Mouse (Mus musculus) cerebellum, postnatal 14 days (tissue): ENCODE measurements around the gene Phlda2.

ENCODE experiments used
- DNase-seq, 2 experiments: peaks; one replicate each; pipeline ENCODE4 v3.0.0; 2021; ENCODE audit warnings: mixed read lengths in 2 of 2

Phlda2 gene

GRCm38 (mm10) chr7:143461920-143462319, 41.0 kb downstream of the Phlda2 start:
- no peak for DNase-seq

- no peak for DNase-seq
These were observed 41.6 kb downstream of the Phlda2 start for GRCm38 (mm10) chr7:143461294-143461870.

- peak; percentile 71 to 80 for DNase-seq
These were observed 42.1 kb downstream of the Phlda2 start, which contains the start of gene Cdkn1c for GRCm38 (mm10) chr7:143460874-143461273. Gene Cdkn1c (minus strand): TSS chr7:143461050.

- no peak for DNase-seq
These were observed 42.6 kb downstream of the Phlda2 start for GRCm38 (mm10) chr7:143460217-143460834.

- no peak for DNase-seq
These were observed 43.4 kb downstream of the Phlda2 start for GRCm38 (mm10) chr7:143459332-143460211.

- no peak for DNase-seq
These were observed 44.0 kb downstream of the Phlda2 start for GRCm38 (mm10) chr7:143458963-143459331.
